Mouse (Mus musculus): ENCODE results near the gene Olfr768.
"Not testable (repeated sequence)": the region's sequence is repeated elsewhere in the genome, so short reads cannot be mapped to it uniquely, and the experiment has no call there.

Gene Olfr768

DNA sequence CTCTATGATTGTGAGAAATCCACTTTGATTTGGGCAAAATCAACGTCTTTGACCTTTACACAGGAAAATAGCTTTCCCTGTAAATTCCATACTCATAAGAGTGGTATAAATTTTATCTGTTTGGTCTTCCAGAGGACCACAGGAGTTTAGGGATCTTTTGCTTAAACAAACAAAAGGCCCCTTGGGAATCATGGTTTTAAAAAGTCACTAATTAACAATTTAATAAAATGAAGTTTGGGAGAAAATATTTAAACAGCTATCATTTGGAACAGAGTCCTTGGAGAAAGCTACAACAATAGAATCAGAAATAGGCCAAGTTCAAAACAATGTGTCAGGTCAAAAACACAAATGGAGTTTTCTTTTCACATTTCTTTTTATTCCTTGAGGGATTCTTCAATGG is at the start of gene Olfr768:
Gene Olfr768, minus strand, starts transcription at position 101 of the 400 bp plus-strand sequence.
- no peak for DNase-seq (ENCODE audit: low read depth)

DNA sequence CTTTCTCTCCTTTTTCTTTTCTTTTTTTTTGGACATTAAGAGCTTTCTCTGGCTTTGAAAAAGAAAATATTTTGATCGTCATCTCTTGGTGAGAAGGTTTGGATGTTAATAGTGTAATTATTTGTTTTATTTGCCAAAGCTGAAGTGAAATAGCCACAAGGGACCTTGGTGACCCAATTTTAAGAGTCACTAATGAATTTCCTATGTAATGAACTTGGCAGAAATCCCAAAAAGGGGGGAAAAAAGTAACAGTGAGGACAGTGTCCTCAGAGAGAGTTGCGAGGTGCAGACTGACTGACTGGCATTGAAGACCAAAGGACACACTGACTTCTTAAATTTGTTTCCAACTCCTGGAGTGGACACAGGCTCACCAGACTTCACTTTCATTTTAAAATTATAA is 39.7 kb upstream of the Olfr768 start, which contains the start of gene Olfr770:
Gene Olfr770, minus strand, starts transcription at position 101 of the 400 bp plus-strand sequence.
- no peak for DNase-seq (ENCODE audit: low read depth)

DNA sequence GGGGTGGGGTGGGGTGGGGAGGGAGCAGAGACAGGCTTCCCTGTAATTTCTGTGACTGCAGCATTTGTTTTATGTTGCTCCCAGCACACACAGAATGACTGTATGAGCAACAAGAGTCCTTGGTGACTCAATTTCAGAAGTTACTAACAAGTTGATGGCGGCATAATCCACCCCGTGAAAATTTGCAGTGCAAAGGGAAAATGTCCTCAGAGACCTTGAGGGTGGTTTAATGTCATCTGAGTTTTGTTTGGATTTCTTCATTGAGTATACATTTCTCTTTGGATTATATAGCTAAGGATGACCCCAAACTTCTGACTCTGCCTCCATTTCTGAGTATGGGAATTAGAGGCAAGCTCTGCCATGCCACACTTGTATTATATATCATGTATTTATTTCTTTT is 18.6 kb upstream of the Olfr768 start, which contains the start of gene Olfr769:
Gene Olfr769, minus strand, starts transcription at position 101 of the 400 bp plus-strand sequence.
- no peak for DNase-seq (ENCODE audit: low read depth)

DNA sequence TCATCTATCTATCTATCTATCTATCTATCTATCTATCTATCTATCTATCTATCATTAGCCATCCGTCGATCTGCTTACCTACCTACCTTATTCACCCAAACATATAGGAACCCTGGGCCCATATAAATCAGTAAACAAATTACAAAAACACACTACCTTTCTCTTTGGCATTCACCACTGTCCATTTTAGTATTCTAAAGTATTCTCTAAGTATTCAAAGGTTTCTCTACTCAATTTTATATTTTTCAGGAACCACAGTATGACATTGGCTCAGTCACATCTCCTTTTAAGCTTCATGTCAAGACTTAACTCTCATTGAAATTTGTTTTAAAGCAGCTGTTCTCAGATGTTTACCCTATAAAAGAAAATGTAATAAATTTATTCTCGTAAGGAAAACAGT is 16.0 kb upstream of the Olfr768 start:
- no peak for DNase-seq (ENCODE audit: low read depth)

DNA sequence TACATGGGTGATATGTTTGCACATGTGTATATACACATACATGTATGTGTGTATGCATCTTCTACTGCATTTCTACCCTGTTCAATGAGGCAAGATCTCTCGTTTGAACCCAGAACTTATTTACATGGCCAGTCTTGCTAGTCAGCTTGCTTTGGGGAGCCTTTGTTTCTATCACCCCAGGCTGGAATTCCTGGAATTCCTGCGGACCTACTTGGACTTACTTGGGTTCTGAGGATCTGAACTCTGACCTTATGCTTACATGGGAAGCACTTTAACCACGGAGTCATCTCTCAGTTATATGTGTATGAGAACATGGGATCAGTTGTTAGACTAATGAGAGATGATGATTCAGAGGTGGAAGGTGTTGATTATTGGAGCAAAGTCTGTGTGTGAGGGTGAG is 2.1 kb upstream of the Olfr768 start:
- no peak for DNase-seq (ENCODE audit: low read depth)

DNA sequence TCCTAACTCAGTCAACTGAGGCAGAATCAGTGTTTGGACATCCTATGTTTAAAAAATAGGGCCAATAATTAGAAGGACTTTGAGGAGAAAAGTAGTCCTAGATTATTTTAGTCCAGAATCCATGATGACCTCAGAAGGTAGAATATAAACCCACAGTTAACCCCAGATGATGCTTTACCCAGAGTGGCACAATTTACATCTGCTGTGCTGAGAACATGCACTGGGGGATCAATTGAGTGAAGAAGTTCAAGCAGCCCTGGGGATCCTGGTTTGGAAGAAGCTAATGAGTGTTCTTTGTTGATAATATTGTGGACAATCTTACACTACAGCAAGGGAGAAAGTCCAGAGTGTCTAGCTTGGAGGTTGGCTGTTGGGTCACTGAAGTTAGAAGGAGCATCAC is 16.4 kb downstream of the Olfr768 start, which contains the start of gene Olfr767:
Gene Olfr767, minus strand, starts transcription at position 101 of the 400 bp plus-strand sequence.
- DNase-seq (ENCODE audit: low read depth) = not testable (repeated sequence)

DNA sequence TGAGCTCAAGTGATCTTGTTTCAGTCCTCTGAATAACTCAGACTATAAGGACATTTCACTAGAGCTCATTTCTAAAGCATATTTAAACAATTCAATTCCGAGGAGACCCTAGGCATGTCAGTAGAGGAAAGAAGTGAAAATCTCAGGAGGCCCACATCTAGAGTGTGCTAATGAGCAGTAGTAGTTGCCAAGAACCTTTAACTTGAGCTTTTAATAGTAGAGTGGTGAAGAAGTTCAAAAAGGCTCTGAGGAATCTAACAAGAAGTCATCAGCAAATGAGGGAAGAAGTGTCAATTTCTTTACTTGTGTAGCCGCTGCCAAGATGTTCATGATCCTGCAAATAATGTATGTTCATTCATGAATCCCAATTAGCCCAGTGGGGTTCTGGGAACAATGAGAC is 30.3 kb downstream of the Olfr768 start, which contains the start of gene Olfr766-ps1:
Gene Olfr766-ps1, minus strand, starts transcription at position 101 of the 400 bp plus-strand sequence.
- DNase-seq (ENCODE audit: low read depth) = no peak

DNA sequence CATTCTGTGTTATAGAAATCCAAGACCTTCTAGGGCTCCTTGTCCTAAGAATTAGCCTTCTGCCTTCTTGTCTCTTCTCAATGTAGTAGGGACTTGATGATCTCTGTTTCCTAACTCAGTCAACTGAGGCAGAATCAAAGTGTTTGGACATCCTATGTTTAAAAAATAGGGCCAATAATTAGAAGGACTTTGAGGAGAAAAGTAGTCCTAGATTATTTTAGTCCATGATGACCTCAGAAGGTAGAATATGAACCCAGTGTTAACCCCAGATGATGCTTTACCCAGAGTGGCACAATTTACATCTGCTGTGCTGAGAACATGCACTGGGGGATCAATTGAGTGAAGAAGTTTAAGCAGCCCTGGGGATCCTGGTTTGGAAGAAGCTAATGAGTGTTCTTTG is 49.3 kb downstream of the Olfr768 start, which contains the start of gene Olfr765:
Gene Olfr765, minus strand, starts transcription at position 101 of the 400 bp plus-strand sequence.
- DNase-seq (ENCODE audit: low read depth) = not testable (repeated sequence)

All from c-Kit-positive CD71-positive TER-119-negative erythroid progenitor cells, embryonic 14.5 days (primary cell).